Mouse (Mus musculus) forebrain, embryonic 14.5 days (tissue): ENCODE measurements around the gene Hist1h3e. TPM values are rescaled to one million over a fixed set of nuclear protein-coding genes. Genes with fewer than 3 reads are reported as not detected.
"Not testable (repeated sequence)": the region's sequence is repeated elsewhere in the genome, so short reads cannot be mapped to it uniquely, and the experiment has no call there.

Source experiments
- ATAC-seq: fragments of 200-750 bp; cut with Nextera tagmentation; 2 replicates; pipeline ENCODE4 v1.8.0; 2017; ENCODE audit warnings: mild to moderate bottlenecking, moderate library complexity
- DNase-seq: peaks from one replicate; pipeline ENCODE4 v3.0.0-alpha.2; 2015; ENCODE audit warnings: low spot score
- H3K27ac ChIP-seq: fragments of 300-500 bp; sonication (generic); 2 replicates; pipeline ENCODE4 v1.5.1; 2014; ENCODE audit warnings: low read depth, mild to moderate bottlenecking, control low read depth, low read length, moderate library complexity
- H3K27me3 ChIP-seq: fragments of 300-500 bp; sonication (generic); replicated peaks from 2 replicates; pipeline ENCODE4 v1.6.1; 2014; ENCODE audit warnings: low read length, control low read depth, mixed read lengths; ENCODE audit not compliant: control insufficient read depth, insufficient read depth
- H3K36me3 ChIP-seq: fragments of 300-500 bp; sonication (generic); 2 replicates; pipeline ENCODE4 v1.6.1; 2014; ENCODE audit warnings: low read length, control low read depth; ENCODE audit not compliant: control insufficient read depth, insufficient read depth
- H3K4me1 ChIP-seq: fragments of 300-500 bp; sonication (generic); 2 replicates; pipeline ENCODE4 v1.6.1; 2014; ENCODE audit warnings: antibody characterized with exemption, low read length, control low read depth; ENCODE audit not compliant: control insufficient read depth, insufficient read depth
- H3K4me2 ChIP-seq: fragments of 300-500 bp; sonication (generic); 2 replicates; pipeline ENCODE4 v1.6.1; 2014; ENCODE audit warnings: mild to moderate bottlenecking, control low read depth, low read length
- H3K4me3 ChIP-seq: fragments of 300-500 bp; sonication (generic); 2 replicates; pipeline ENCODE4 v1.5.1; 2014; ENCODE audit warnings: low read depth, low read length, control low read depth
- H3K9ac ChIP-seq: fragments of 300-500 bp; sonication (generic); 2 replicates; pipeline ENCODE4 v1.6.1; 2014; ENCODE audit warnings: mild to moderate bottlenecking, low read length, control low read depth, moderate library complexity
- H3K9me3 ChIP-seq: fragments of 300-500 bp; sonication (generic); replicated peaks from 2 replicates; pipeline ENCODE4 v1.6.1; 2016; ENCODE audit warnings: low read length, control low read depth, mixed read lengths; ENCODE audit not compliant: control insufficient read depth
- WGBS: fragments of 180-500 bp; shearing (Covaris S2); extraction: QIAGEN DNeasy Blood & Tissue Kit; methylation state at CpG from one replicate; pipeline ENCODE4 v1.1.7; 2014; 5-methylcytosine and 5-hydroxymethylcytosine counted together
- polyA plus RNA-seq: library from polyadenylated mRNA; unstranded; fragments of >200 nt; fragmentation: Nextera tagmentation; extraction: Ambion mirVana; gene quantifications from 2 replicates; pipeline ENCODE4 v1.2.1, GENCODE M21; 2014

Hist1h3e gene
- polyA plus RNA-seq, 1 experiment from 2014 or later = 5.7 TPM

GRCm38 (mm10) chr13:23537006-23537710 lies 25.0 kb downstream of the Hist1h3e start:
- Histone ChIP-seq H3K4me1 (peaks cover 21% of the 10 kb centered on the region), H3K9ac (peak overlapping the region; percentile 6; the same call in 1 of the 2 replicates), H3K36me3 (no peaks in the 10 kb centered on the region), H3K4me3 (peak overlapping the region; percentile 43; the same call in 1 of the 2 replicates), H3K27me3 (no peaks in the 10 kb centered on the region), H3K9me3 (no peaks in the 10 kb centered on the region), H3K27ac (no peak overlapping the region), H3K4me2 (peak overlapping the region; percentile 59)
- no peak for ATAC-seq
- no peak for DNase-seq
- 80% methylated on average over 3 of the region's 3 CpGs for WGBS

GRCm38 (mm10) chr13:23536076-23536822 lies 25.9 kb downstream of the Hist1h3e start:
- 15% methylated on average over 7 of the region's 7 CpGs for WGBS

GRCm38 (mm10) chr13:23535137-23536075 lies 26.8 kb downstream of the Hist1h3e start, which contains the start of gene Hist1h3g:
Hist1h3g (plus strand) TSS chr13:23535422.
- Histone ChIP-seq H3K4me1 (peaks cover 23% of the 10 kb centered on the region), H3K4me2 (peak within 1 kb of the TSS; percentile 59), H3K9ac (peak within 1 kb of the TSS; percentile 68), H3K27ac (peak within 1 kb of the TSS; percentile 95), H3K4me3 (peak within 1 kb of the TSS; percentile 43)
- peak; percentile 87 for ATAC-seq
- not testable (repeated sequence) for H3K36me3 ChIP-seq, H3K27me3 ChIP-seq, H3K9me3 ChIP-seq
- peak; percentile 99 for DNase-seq
- WGBS = 0% methylated on average over 35 of the region's 62 CpGs

More at GRCm38 (mm10) chr13:23536076-23536822, 25.9 kb downstream of the Hist1h3e start:
- H3K9me3 ChIP-seq = no peaks in the 10 kb centered on the region
- H3K4me3 ChIP-seq = peak overlapping the region; percentile 43
- peak overlapping the region; percentile 68 for H3K9ac ChIP-seq
- peaks cover 23% of the 10 kb centered on the region for H3K4me1 ChIP-seq
- no peaks in the 10 kb centered on the region for H3K36me3 ChIP-seq
- ATAC-seq = no peak
- no peak for DNase-seq
- H3K27ac ChIP-seq = no peak overlapping the region
- H3K27me3 ChIP-seq = no peaks in the 10 kb centered on the region
- peak overlapping the region; percentile 59 for H3K4me2 ChIP-seq

GRCm38 (mm10) chr13:23534368-23535131 lies 27.6 kb downstream of the Hist1h3e start:
- DNase-seq (no peak), ATAC-seq (no peak)
- Histone ChIP-seq H3K27me3 (no peaks in the 10 kb centered on the region), H3K4me2 (peak overlapping the region; percentile 59), H3K27ac (peak overlapping the region; percentile 95), H3K9ac (peak overlapping the region; percentile 60), H3K4me3 (peak overlapping the region; percentile 43), H3K4me1 (peaks cover 26% of the 10 kb centered on the region), H3K36me3 (no peaks in the 10 kb centered on the region), H3K9me3 (no peaks in the 10 kb centered on the region)
- under 1% methylated on average over 15 of the region's 15 CpGs for WGBS

- H3K4me1 ChIP-seq = peaks cover 29% of the 10 kb centered on the region
- WGBS = under 1% methylated on average over 25 of the region's 53 CpGs
Measured at GRCm38 (mm10) chr13:23533560-23534367, 28.4 kb downstream of the Hist1h3e start, which contains the start of gene Hist1h2af. Hist1h2af (plus strand) TSS chr13:23533906.

GRCm38 (mm10) chr13:23532262-23533075 lies 29.7 kb downstream of the Hist1h3e start:
- Histone ChIP-seq H3K4me1 (peaks cover 29% of the 10 kb centered on the region), H3K27ac (peak overlapping the region; percentile 95)

More at GRCm38 (mm10) chr13:23533560-23534367, 28.4 kb downstream of the Hist1h3e start, which contains the start of gene Hist1h2af:
- ATAC-seq (peak; percentile 43), DNase-seq (peak; percentile 98)
- H3K36me3 ChIP-seq, H3K9me3 ChIP-seq, H3K27me3 ChIP-seq: not testable (repeated sequence)
- Histone ChIP-seq H3K27ac (peak within 1 kb of the TSS; percentile 95), H3K9ac (peak within 1 kb of the TSS; percentile 78), H3K4me3 (peak within 1 kb of the TSS; percentile 43), H3K4me2 (peak within 1 kb of the TSS; percentile 59)

More at GRCm38 (mm10) chr13:23532262-23533075, 29.7 kb downstream of the Hist1h3e start:
- no peaks in the 10 kb centered on the region for H3K9me3 ChIP-seq
- DNase-seq (no peak), ATAC-seq (no peak)
- 13% methylated on average over 9 of the region's 9 CpGs for WGBS
- no peaks in the 10 kb centered on the region for H3K36me3 ChIP-seq
- peak overlapping the region; percentile 59 for H3K4me2 ChIP-seq
- peak overlapping the region; percentile 78 for H3K9ac ChIP-seq
- no peaks in the 10 kb centered on the region for H3K27me3 ChIP-seq
- peak overlapping the region; percentile 43 for H3K4me3 ChIP-seq
